In the genomic region with DNA sequence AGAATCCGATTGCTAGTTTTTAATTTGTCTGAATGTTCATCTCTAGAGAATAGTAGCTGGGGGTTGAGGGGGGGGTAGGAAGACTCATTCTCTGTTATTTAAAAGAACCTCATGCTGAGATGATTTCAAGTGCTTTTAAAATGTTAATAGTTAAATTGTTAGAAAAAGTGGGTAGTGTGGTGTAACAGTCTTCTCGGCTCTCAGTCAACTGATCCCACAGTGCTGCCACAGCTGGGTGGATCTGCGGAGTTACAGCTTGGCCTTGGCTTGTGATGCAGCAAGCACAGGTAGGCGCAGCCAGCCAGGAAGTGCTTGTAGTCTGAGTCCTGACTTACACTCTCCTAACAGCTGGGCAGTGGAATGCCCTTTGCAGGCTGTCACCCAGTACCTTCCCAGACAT, we compare ENCODE assay signal across 25 mouse cellular contexts.
DNase-seq lines count a peak whose midpoint lies in the region; ATAC-seq and TF ChIP-seq lines count a peak whose summit lies in the region.
"Had no signal": no experiment of that assay in that cellular context is flagged by ENCODE, and none has a peak within 500 bp of the region (broad histone marks: within the 10 kb centered on the region; RNA-seq: fewer than 3 reads in every experiment).

No protein-coding gene starts in this region.

- 0 out of 2 replicates have a peak, but pooled peaks cover 4% of the 10 kb centered on the region for H3K36me3 ChIP-seq in hindbrain, embryonic 10.5 days
- H3K36me3 ChIP-seq in hindbrain, embryonic 11.5 days (ENCODE audit: control insufficient read depth, insufficient read depth, low read length), result no peaks in the 10 kb centered on the region
- H3K36me3 ChIP-seq in neural tube, embryonic 14.5 days (ENCODE audit: control insufficient read depth, insufficient read depth, low read length), result no peaks in the 10 kb centered on the region
- H3K36me3 ChIP-seq in neural tube, embryonic 15.5 days, result no peaks in the 10 kb centered on the region
- no peaks in the 10 kb centered on the region for H3K36me3 ChIP-seq in forebrain, postnatal 0 days (ENCODE audit: insufficient read depth)
- no peaks in the 10 kb centered on the region for H3K36me3 ChIP-seq in kidney, embryonic 16.5 days (ENCODE audit: insufficient read depth, low read length)
- H3K36me3 ChIP-seq: embryonic facial prominence, embryonic 15.5 days; heart, embryonic 13.5 days; kidney, embryonic 15.5 days; limb, embryonic 13.5 days; liver, embryonic 12.5 days; midbrain, embryonic 13.5 days; neural tube, embryonic 12.5 days had no signal

- H3K27me3 ChIP-seq in hindbrain, embryonic 10.5 days (ENCODE audit: insufficient read depth, poor library complexity, severe bottlenecking), result no peaks in the 10 kb centered on the region
- no peaks in the 10 kb centered on the region for H3K27me3 ChIP-seq in hindbrain, embryonic 11.5 days (ENCODE audit: control insufficient read depth, insufficient read depth, low read length)
- no peaks in the 10 kb centered on the region for H3K27me3 ChIP-seq in neural tube, embryonic 14.5 days (ENCODE audit: control insufficient read depth, insufficient read depth, low read length)
- no peaks in the 10 kb centered on the region for H3K27me3 ChIP-seq in neural tube, embryonic 15.5 days (replicated peaks)
- H3K27me3 ChIP-seq in forebrain, postnatal 0 days (ENCODE audit: insufficient read depth, low read length), result no peaks in the 10 kb centered on the region
- no peaks in the 10 kb centered on the region for H3K27me3 ChIP-seq in kidney, embryonic 16.5 days (ENCODE audit: insufficient read depth, low read length)
- H3K27me3 ChIP-seq: CH12.LX; embryonic facial prominence, embryonic 15.5 days; kidney, embryonic 15.5 days; limb, embryonic 13.5 days; liver, embryonic 12.5 days; midbrain, embryonic 13.5 days; neural tube, embryonic 12.5 days had no signal

- H3K9me3 ChIP-seq in hindbrain, embryonic 10.5 days, result 0 out of 2 replicates have a peak, but pooled peaks cover 4% of the 10 kb centered on the region
- no peaks in the 10 kb centered on the region for H3K9me3 ChIP-seq in hindbrain, embryonic 11.5 days (ENCODE audit: control insufficient read depth, low read length)
- H3K9me3 ChIP-seq in neural tube, embryonic 14.5 days (ENCODE audit: control insufficient read depth, low read length), result no peaks in the 10 kb centered on the region
- no peaks in the 10 kb centered on the region for H3K9me3 ChIP-seq in neural tube, embryonic 15.5 days (replicated peaks)
- H3K9me3 ChIP-seq in forebrain, postnatal 0 days (ENCODE audit: low read length), result no peaks in the 10 kb centered on the region
- H3K9me3 ChIP-seq in kidney, embryonic 16.5 days (ENCODE audit: low read length), result no peaks in the 10 kb centered on the region
- H3K9me3 ChIP-seq: embryonic facial prominence, embryonic 15.5 days; kidney, embryonic 15.5 days; liver, embryonic 12.5 days; midbrain, embryonic 13.5 days; neural tube, embryonic 12.5 days had no signal

- DNase-seq in hindbrain, embryonic 10.5 days (ENCODE audit: low spot score), result no peak
- no peak for DNase-seq in hindbrain, embryonic 11.5 days (ENCODE audit: low spot score)
- DNase-seq in R1 (ENCODE audit: low read depth, low spot score), result peak; percentile 90
- no peak for DNase-seq in forebrain, postnatal 0 days
- DNase-seq: adrenal gland, postnatal 25 days; B cell, adult 2 months; cerebellum, adult 9-10 months; gastrocnemius, postnatal 25 days; heart, adult 2 months; heart, postnatal 14 days; kidney, adult 11 months; layer of hippocampus, adult 9-11 months; lung, adult 2 months; right cerebral cortex, postnatal 4 days had no signal

- H3K9ac ChIP-seq in hindbrain, embryonic 11.5 days (ENCODE audit: low read depth, low read length), result no peak overlapping the region
- no peak overlapping the region for H3K9ac ChIP-seq in neural tube, embryonic 14.5 days (replicated peaks; ENCODE audit: low read depth, low read length)
- no peak overlapping the region for H3K9ac ChIP-seq in neural tube, embryonic 15.5 days (replicated peaks)
- no peak overlapping the region for H3K9ac ChIP-seq in forebrain, postnatal 0 days
- no peak overlapping the region for H3K9ac ChIP-seq in kidney, embryonic 16.5 days (replicated peaks; ENCODE audit: low read length)
- H3K9ac ChIP-seq: embryonic facial prominence, embryonic 15.5 days; heart, embryonic 13.5 days; kidney, embryonic 15.5 days; limb, embryonic 13.5 days; liver, embryonic 12.5 days; midbrain, embryonic 13.5 days; neural tube, embryonic 12.5 days had no signal

- H3K27ac ChIP-seq in hindbrain, embryonic 10.5 days, result peak overlapping the region; percentile 59
- no peak overlapping the region for H3K27ac ChIP-seq in hindbrain, embryonic 11.5 days (ENCODE audit: low read depth, low read length)
- no peak overlapping the region for H3K27ac ChIP-seq in neural tube, embryonic 14.5 days (ENCODE audit: low read depth, low read length)
- H3K27ac ChIP-seq in neural tube, embryonic 15.5 days (replicated peaks), result no peak overlapping the region
- H3K27ac ChIP-seq in forebrain, postnatal 0 days (ENCODE audit: low read depth, low read length), result no peak overlapping the region
- no peak overlapping the region for H3K27ac ChIP-seq in kidney, embryonic 16.5 days (ENCODE audit: low read length)
- H3K27ac ChIP-seq: embryonic facial prominence, embryonic 15.5 days; heart, adult 2 months; heart, embryonic 13.5 days; kidney, embryonic 15.5 days; limb, embryonic 13.5 days; liver, embryonic 12.5 days; neural tube, embryonic 12.5 days had no signal

- no peak overlapping the region for H3K4me2 ChIP-seq in hindbrain, embryonic 11.5 days (replicated peaks; ENCODE audit: low read depth, low read length)
- no peak overlapping the region for H3K4me2 ChIP-seq in neural tube, embryonic 14.5 days (ENCODE audit: low read depth, low read length)
- no peak overlapping the region for H3K4me2 ChIP-seq in neural tube, embryonic 15.5 days
- no peak overlapping the region for H3K4me2 ChIP-seq in forebrain, postnatal 0 days (ENCODE audit: low read depth)
- no peak overlapping the region for H3K4me2 ChIP-seq in kidney, embryonic 16.5 days (replicated peaks; ENCODE audit: low read depth, low read length)
- H3K4me2 ChIP-seq: embryonic facial prominence, embryonic 15.5 days; heart, embryonic 13.5 days; kidney, embryonic 15.5 days; limb, embryonic 13.5 days; liver, embryonic 12.5 days; midbrain, embryonic 13.5 days; neural tube, embryonic 12.5 days had no signal

- peaks cover 17% of the 10 kb centered on the region for H3K4me1 ChIP-seq in hindbrain, embryonic 10.5 days (replicated peaks)
- H3K4me1 ChIP-seq in hindbrain, embryonic 11.5 days (replicated peaks; ENCODE audit: control insufficient read depth, insufficient read depth, low read length), result no peaks in the 10 kb centered on the region
- no peaks in the 10 kb centered on the region for H3K4me1 ChIP-seq in neural tube, embryonic 14.5 days (ENCODE audit: control insufficient read depth, insufficient read depth, low read length)
- peaks cover 13% of the 10 kb centered on the region; the same call in 1 of the 2 replicates for H3K4me1 ChIP-seq in neural tube, embryonic 15.5 days
- no peaks in the 10 kb centered on the region for H3K4me1 ChIP-seq in forebrain, postnatal 0 days (ENCODE audit: insufficient read depth)
- 0 out of 2 replicates have a peak, but pooled peaks cover 3% of the 10 kb centered on the region for H3K4me1 ChIP-seq in kidney, embryonic 16.5 days (ENCODE audit: insufficient read depth, low read length)
- H3K4me1 ChIP-seq: embryonic facial prominence, embryonic 15.5 days; heart, embryonic 13.5 days; liver, embryonic 12.5 days; neural tube, embryonic 12.5 days had no signal

- H3K4me3 ChIP-seq in hindbrain, embryonic 10.5 days, result no peak overlapping the region
- H3K4me3 ChIP-seq in hindbrain, embryonic 11.5 days (ENCODE audit: low read depth, low read length), result no peak overlapping the region
- no peak overlapping the region for H3K4me3 ChIP-seq in neural tube, embryonic 14.5 days (ENCODE audit: low read depth, low read length)
- no peak overlapping the region for H3K4me3 ChIP-seq in neural tube, embryonic 15.5 days (replicated peaks)
- H3K4me3 ChIP-seq in forebrain, postnatal 0 days (ENCODE audit: low read depth, low read length), result no peak overlapping the region
- no peak overlapping the region for H3K4me3 ChIP-seq in kidney, embryonic 16.5 days (ENCODE audit: low read length)
- H3K4me3 ChIP-seq: embryonic facial prominence, embryonic 15.5 days; heart, adult 2 months; heart, embryonic 13.5 days; kidney, embryonic 15.5 days; limb, embryonic 13.5 days; liver, embryonic 12.5 days; midbrain, embryonic 13.5 days; neural tube, embryonic 12.5 days had no signal

- ATAC-seq in hindbrain, embryonic 11.5 days (ENCODE audit: low FRiP score), result no peak
- ATAC-seq in neural tube, embryonic 14.5 days (ENCODE audit: low read depth), result peak; percentile 55; the same call in 1 of the 2 replicates
- no peak for ATAC-seq in neural tube, embryonic 15.5 days (ENCODE audit: low FRiP score)
- peak; percentile 70; the same call in 1 of the 2 replicates for ATAC-seq in forebrain, postnatal 0 days
- ATAC-seq in kidney, embryonic 16.5 days (ENCODE audit: low FRiP score, low TSS enrichment), result no peak
- ATAC-seq: liver, embryonic 12.5 days; midbrain, embryonic 13.5 days had no signal

- 59% methylated on average over 4 of the region's 4 CpGs for WGBS in hindbrain, embryonic 10.5 days
- 69% methylated on average over 4 of the region's 4 CpGs for WGBS in hindbrain, embryonic 11.5 days
- 53% methylated on average over 4 of the region's 4 CpGs for WGBS in neural tube, embryonic 14.5 days
- WGBS in neural tube, embryonic 15.5 days, result 52% methylated on average over 4 of the region's 4 CpGs
- 67% methylated on average over 4 of the region's 4 CpGs for WGBS in forebrain, postnatal 0 days
- WGBS in kidney, embryonic 16.5 days, result 75% methylated on average over 4 of the region's 4 CpGs

- TF ChIP-seq CTCF in forebrain, postnatal 0 days (IDR thresholded peaks at IDR 0.05; ENCODE audit: low read depth), result no peak

Comparison
In these comparisons a context has a peak if more than half of its experiments do, and no peak if none do; other contexts are left out.
1. ATAC-seq: peak in neural tube, embryonic 14.5 days (single experiment) and forebrain, postnatal 0 days (single experiment); none in hindbrain, embryonic 11.5 days (single experiment), neural tube, embryonic 15.5 days (single experiment) and kidney, embryonic 16.5 days (single experiment).